Mouse (Mus musculus): ENCODE measurements around the gene Uap1l1. TPM values are rescaled to one million over a fixed set of nuclear protein-coding genes. Genes with fewer than 3 reads are reported as not detected.

Uap1l1 gene
- total RNA-seq, 4 experiments from 2014 or later: 3.6 to 11.9 (median 4.8) TPM

GRCm38 (mm10) chr2:25318971-25319773 lies 46.3 kb downstream of the Uap1l1 start, which contains the start of gene Grin1:
Gene Grin1 (minus strand): TSS chr2:25319187.
- DNase-seq (ENCODE audit: low spot score in 2 of 2): no peak

- DNase-seq (ENCODE audit: low spot score in 2 of 2): no peak
Observed at GRCm38 (mm10) chr2:25318119-25318966, 47.1 kb downstream of the Uap1l1 start.

GRCm38 (mm10) chr2:25311491-25311891 lies 54.0 kb downstream of the Uap1l1 start:
- DNase-seq (ENCODE audit: low spot score in 2 of 2): no peak

- DNase-seq (ENCODE audit: low spot score in 2 of 2): no peak
Observed at GRCm38 (mm10) chr2:25310969-25311368, 54.5 kb downstream of the Uap1l1 start.

DNA sequence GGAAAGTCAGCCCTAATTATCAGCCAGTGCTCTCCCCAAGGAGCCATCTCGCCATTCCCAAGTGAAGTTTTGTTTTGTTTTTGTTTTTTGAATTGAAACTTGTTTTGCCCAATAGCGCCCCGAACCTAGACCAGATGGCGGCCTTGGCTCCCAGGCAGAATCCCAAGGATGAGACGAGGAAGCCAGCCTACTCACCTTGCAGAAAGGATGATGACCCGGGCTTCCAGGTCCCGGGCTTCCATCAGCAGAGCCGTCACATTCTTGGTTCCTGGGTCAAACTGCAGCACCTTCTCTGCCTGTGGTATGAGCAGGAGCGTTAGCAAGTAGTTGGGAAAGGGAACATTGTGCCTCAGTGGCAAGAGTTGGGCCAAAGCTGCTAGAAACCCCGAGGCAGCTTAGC lies 55.3 kb downstream of the Uap1l1 start:
- DNase-seq (ENCODE audit: low spot score in 2 of 2): no peak

Other genes with a start within 250 kb of the Uap1l1 start
- gene Nrarp, start 184.9 kb downstream of the Uap1l1 start, total RNA-seq (2022): 1 to 10 TPM; 3.0 to 7.1 (median 5.9) TPM
- under 1 TPM; 0.48 to 0.92 (median 0.76) TPM for gene Tor4a, start 168.8 kb downstream of the Uap1l1 start, total RNA-seq (2022)
- gene Nelfb, start 154.2 kb downstream of the Uap1l1 start, total RNA-seq (2022): 10 to 100 TPM; 20.8 to 28.3 (median 22.6) TPM
- gene Stpg3, start 151.0 kb downstream of the Uap1l1 start, total RNA-seq (2022): not detected
- gene Fam166a, start 146.9 kb downstream of the Uap1l1 start, total RNA-seq (2022): not detected
- 100 to 1,000 TPM; 228 to 239 (median 232) TPM for gene Tubb4b, start 141.0 kb downstream of the Uap1l1 start, total RNA-seq (2022)
- gene Slc34a3, start 131.3 kb downstream of the Uap1l1 start, total RNA-seq (2022): not detected
- gene Rnf224, start 128.9 kb downstream of the Uap1l1 start, total RNA-seq (2022): not detected
- gene Rnf208, start 123.4 kb downstream of the Uap1l1 start, total RNA-seq (2022): under 1 TPM; 0.36 to 0.87 (median 0.69) TPM
- not detected for gene Cysrt1, start 123.2 kb downstream of the Uap1l1 start, total RNA-seq (2022)
- 1 to 10 TPM in 2 of 4 experiments, under 1 TPM in 2; 0.54 to 1.8 (median 1.2) TPM for gene AL732309.1, start 118.8 kb downstream of the Uap1l1 start, total RNA-seq (2022)
- gene Tmem203, start 110.2 kb downstream of the Uap1l1 start, total RNA-seq (2022): 10 to 100 TPM; 11.7 to 14.1 (median 13.1) TPM
- gene Tprn, start 103.1 kb downstream of the Uap1l1 start, total RNA-seq (2022): 1 to 10 TPM; 2.0 to 5.3 (median 2.6) TPM
- gene Ssna1, start 93.2 kb downstream of the Uap1l1 start, total RNA-seq (2022): 10 to 100 TPM; 29.0 to 36.4 (median 31.2) TPM
- 10 to 100 TPM; 30.4 to 33.4 (median 31.3) TPM for gene Anapc2, start 93.2 kb downstream of the Uap1l1 start, total RNA-seq (2022)
- not detected for gene Tmem210, start 77.5 kb downstream of the Uap1l1 start, total RNA-seq (2022)
- not detected for gene Lrrc26, start 75.8 kb downstream of the Uap1l1 start, total RNA-seq (2022)
- not detected for gene Grin1, start 46.5 kb downstream of the Uap1l1 start, total RNA-seq (2022)
- gene Man1b1, start 33.3 kb downstream of the Uap1l1 start, total RNA-seq (2022): 10 to 100 TPM; 13.9 to 15.0 (median 14.4) TPM
- 10 to 100 TPM; 12.8 to 20.3 (median 16.7) TPM for gene Dpp7, start 9.3 kb downstream of the Uap1l1 start, total RNA-seq (2022)
- gene Sapcd2, start 6.6 kb upstream of the Uap1l1 start, total RNA-seq (2022): not detected
- 1 to 10 TPM; 3.8 to 8.0 (median 6.2) TPM for gene Entpd2, start 30.2 kb upstream of the Uap1l1 start, total RNA-seq (2022)
- 10 to 100 TPM; 12.6 to 19.9 (median 15.7) TPM for gene Npdc1, start 33.7 kb upstream of the Uap1l1 start, total RNA-seq (2022)
- not detected for gene Fut7, start 57.6 kb upstream of the Uap1l1 start, total RNA-seq (2022)
- gene Abca2, start 63.0 kb upstream of the Uap1l1 start, total RNA-seq (2022): 10 to 100 TPM; 14.6 to 19.4 (median 16.0) TPM
- gene Clic3, start 91.2 kb upstream of the Uap1l1 start, total RNA-seq (2022): 1 to 10 TPM in 1 of 4 experiments, under 1 TPM in 2, not detected in 1; 0.64 to 1.1 (median 0.77) TPM
- 10 to 100 TPM; 11.2 to 15.0 (median 14.9) TPM for gene Paxx, start 95.4 kb upstream of the Uap1l1 start, total RNA-seq (2022)
- gene Ptgds, start 104.4 kb upstream of the Uap1l1 start, total RNA-seq (2022): not detected
- not detected for gene Lcn12, start 128.2 kb upstream of the Uap1l1 start, total RNA-seq (2022)
- gene Fbxw5, start 135.1 kb upstream of the Uap1l1 start, total RNA-seq (2022): 100 to 1,000 TPM in 1 of 4 experiments, 10 to 100 TPM in 3; 83.3 to 100 (median 89.7) TPM
- 1 to 10 TPM; 1.0 to 1.8 (median 1.6) TPM for gene C8g, start 136.0 kb upstream of the Uap1l1 start, total RNA-seq (2022)
- gene Traf2, start 181.3 kb upstream of the Uap1l1 start, total RNA-seq (2022): 10 to 100 TPM; 12.0 to 18.8 (median 15.2) TPM
- gene Edf1, start 192.2 kb upstream of the Uap1l1 start, total RNA-seq (2022): 100 to 1,000 TPM; 104 to 172 (median 141) TPM
- gene Mamdc4, start 209.2 kb upstream of the Uap1l1 start, total RNA-seq (2022): under 1 TPM; 0.19 to 0.46 (median 0.33) TPM
- 10 to 100 TPM; 62.8 to 69.7 (median 65.5) TPM for gene Phpt1, start 209.5 kb upstream of the Uap1l1 start, total RNA-seq (2022)
- under 1 TPM; 0.13 to 0.20 (median 0.16) TPM for gene Ajm1, start 216.1 kb upstream of the Uap1l1 start, total RNA-seq (2022)
- gene Rabl6, start 242.8 kb upstream of the Uap1l1 start, total RNA-seq (2022): 10 to 100 TPM; 83.3 to 94.6 (median 89.3) TPM

All from gastrocnemius, adult 8-10 months (tissue).